Mouse (Mus musculus) 3134 (cell line): Measurements from ENCODE around the gene Klf16.
"Not testable (repeated sequence)": the region's sequence is repeated elsewhere in the genome, so short reads cannot be mapped to it uniquely, and the experiment has no call there.

Source experiments
- DNase-seq: peaks from one replicate; pipeline ENCODE4 v3.0.0-alpha.2; 2011; ENCODE audit warnings: low spot score; ENCODE audit not compliant: insufficient read length; ENCODE audit errors: extremely low read depth

Gene Klf16

GRCm38 (mm10) chr10:80606737-80607350 lies 29.7 kb upstream of the Klf16 start:
- no peak for DNase-seq

GRCm38 (mm10) chr10:80606306-80606705 lies 29.2 kb upstream of the Klf16 start:
- DNase-seq, result no peak

DNA sequence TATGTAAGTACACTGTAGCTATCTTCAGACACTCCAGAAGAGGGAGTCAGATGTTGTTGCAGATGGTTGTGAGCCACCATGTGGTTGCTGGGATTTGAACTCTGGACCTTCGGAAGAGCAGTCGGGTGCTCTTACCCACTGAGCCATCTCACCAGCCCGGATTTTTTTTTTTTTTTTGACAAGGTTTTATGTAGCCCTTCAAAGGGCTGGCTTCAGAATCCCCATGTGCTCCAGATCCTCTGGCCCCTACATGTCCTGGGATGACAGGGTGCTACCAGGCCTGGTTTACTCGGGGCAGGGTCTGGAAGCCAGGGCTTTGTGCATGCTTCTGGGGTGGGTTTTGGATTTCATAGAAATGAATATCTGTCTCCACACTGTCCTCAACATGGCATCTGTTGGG lies 28.6 kb upstream of the Klf16 start, which contains the start of gene Gm49322:
Gm49322 (plus strand) TSS at position 301 of the 400 bp plus-strand sequence.
- not testable (repeated sequence) for DNase-seq

- no peak for DNase-seq
Observed at GRCm38 (mm10) chr10:80604988-80605387, 27.9 kb upstream of the Klf16 start.

GRCm38 (mm10) chr10:80604001-80604509 lies 26.9 kb upstream of the Klf16 start:
- DNase-seq, result no peak

DNA sequence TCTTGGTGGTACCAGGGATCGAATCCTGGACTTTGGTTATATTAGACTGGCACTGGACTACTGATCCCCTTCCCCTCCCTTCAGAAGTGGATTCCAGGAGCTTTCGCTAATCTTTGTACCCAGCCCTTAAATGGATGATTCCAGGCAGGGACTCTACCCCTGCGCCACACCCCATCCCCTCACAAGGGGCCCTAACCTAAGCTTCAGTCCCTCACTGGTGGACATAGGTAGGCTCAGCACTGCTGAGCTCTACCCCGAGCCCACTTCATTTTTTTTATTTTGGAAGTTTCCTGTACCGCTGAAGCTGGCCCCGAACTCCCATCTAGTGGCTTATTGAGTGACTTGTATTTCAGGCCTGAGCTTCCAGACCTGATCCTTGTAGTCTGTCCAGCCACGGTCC lies 26.2 kb upstream of the Klf16 start:
- DNase-seq, result no peak

DNA sequence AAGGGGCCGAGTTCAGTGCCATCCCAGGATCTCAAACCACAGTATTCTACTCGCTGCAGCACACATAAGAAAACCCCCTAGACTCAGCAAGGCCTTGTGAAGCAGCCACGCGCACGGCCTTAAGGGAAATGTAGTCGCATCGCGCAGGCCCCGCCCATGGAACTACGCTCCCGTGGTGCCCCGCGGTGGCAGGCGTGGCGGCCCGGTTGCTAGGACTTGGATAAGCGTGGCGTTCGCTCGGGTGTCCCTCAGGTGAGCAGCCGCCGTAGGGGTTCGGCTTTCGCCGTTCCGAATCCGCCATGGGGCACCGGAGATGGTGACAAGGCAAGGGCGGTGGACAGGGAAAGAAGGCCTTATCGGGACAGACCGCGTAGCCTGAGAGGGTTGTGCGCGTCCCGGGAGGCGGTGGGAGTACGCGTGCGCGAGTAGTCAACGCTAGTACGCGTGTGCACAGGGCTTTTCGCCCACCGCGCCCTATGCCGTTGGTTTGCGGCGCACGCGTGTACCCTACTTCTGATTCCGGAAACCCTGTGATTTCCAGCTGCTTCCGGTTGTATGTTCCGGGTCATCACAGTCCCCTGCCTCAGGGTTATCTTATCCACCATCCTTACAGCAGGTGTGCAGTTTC lies 25.7 kb upstream of the Klf16 start, which contains the start of the genes Scamp4 and Adat3:
Scamp4 (plus strand) TSS at position 175 of the 628 bp plus-strand sequence.
Adat3 (plus strand) TSS at position 183 of the 628 bp plus-strand sequence.
- peak; percentile 98 for DNase-seq

- no peak for DNase-seq
Observed at GRCm38 (mm10) chr10:80596318-80596717, 19.2 kb upstream of the Klf16 start.

GRCm38 (mm10) chr10:80589879-80590854 lies 13.0 kb upstream of the Klf16 start, which contains the start of gene Abhd17a:
Gene Abhd17a (minus strand): TSS chr10:80590341.
- DNase-seq, result peak; percentile 98

GRCm38 (mm10) chr10:80589127-80589878 lies 12.2 kb upstream of the Klf16 start:
- DNase-seq, result no peak

DNA sequence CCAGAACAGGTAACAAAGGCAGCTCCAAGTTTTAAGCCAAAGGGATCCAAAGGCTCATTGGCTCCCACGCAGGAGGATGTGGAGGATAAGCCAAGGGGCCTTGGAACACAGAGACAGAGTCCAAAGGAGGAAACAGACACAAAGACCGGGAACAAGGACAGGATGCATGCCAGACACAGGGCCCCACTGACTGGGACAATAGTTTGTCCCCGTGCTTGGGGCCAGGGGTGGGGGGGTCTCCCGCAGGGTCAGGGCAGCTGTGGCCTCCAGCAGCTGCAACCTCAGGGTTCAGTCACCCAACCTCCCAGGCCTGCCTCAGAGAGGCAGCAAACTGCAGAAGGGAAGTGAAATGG lies 10.2 kb upstream of the Klf16 start:
- DNase-seq, result no peak

DNA sequence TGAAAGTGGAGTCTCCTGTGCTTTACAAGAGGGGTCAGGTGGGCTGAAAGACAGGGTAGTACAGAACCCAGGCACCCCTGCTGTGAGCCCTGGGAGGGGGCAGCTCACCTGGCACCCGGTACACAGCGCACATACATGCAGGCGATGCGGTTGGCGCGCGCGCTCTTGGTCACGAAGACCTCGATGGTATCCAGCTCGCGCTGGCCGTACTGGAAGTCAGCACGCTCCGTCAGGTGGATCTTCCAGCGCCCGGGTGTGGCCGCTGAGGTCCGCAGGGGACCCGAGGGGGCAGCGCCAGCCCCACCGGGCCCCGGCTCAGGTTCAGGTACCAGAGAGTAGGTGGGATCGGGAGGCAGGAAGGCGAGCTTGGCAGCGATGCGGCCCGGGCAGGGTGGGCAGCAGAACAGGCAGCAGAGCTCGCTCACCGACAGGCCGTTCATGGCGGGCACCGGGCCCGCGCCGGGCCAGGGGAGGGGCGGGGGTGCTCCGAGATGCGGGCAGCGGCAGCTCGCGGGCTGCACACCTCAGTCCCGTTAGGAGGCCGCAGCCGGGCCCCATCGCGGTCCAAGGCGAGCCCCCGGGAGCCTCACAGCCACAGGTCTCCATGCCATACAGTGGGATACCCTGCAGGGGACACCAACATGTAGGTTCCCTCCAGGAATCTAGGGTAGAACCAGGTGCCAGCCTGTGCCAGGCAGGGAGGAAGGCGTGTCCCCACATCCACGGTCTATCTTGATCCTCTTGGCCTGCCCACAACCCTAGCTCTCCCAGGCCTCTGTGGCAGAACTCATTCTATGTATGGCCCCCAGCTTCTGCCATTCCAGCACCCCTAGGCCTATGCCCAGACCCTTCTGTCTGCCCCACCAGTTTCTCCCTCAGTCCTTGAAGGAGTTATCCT lies 9.5 kb upstream of the Klf16 start:
- no peak for DNase-seq

DNA sequence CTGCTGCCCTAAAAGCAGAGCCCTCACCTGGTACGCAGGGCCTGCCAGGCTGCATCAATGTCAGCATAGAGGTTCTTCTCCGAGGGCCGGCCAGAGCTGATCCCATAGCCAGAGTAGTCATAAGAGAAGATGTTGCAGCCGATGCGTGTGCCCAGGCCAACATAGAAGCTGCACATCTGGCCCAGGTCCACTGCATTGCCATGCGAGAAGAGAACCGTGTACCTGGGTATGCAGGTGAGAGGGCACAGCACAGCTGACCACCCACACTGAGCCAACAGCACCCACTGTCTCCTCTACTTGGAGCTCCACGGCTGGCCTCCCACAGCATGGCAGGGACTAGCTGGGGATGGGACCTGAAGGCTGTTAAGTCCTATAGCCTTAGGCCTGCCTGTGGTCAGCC lies 8.5 kb upstream of the Klf16 start:
- DNase-seq, result no peak

- no peak for DNase-seq
Observed at GRCm38 (mm10) chr10:80584642-80585552, 7.8 kb upstream of the Klf16 start.

DNA sequence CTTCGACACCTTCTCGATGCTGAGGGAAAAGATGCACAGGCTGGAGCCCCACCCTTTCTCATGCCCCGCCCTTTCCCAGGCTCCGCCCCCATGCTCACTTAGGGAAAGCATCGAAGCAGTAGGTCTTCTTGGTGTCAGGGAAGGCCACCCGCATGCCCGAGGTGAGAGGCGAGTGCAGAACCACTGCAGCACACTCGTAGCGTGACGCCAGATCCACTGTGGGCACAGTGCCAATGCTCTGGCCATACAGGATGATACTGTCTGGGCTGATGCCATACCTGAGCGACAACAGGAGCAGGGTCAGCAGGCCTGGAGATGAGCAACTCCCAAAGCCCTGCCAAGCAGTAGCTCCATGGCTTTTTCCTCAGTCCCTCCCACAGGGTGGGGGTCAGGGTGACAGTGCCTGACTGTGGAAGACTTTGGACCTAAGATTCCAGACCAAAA lies 6.9 kb upstream of the Klf16 start:
- DNase-seq, result no peak

DNA sequence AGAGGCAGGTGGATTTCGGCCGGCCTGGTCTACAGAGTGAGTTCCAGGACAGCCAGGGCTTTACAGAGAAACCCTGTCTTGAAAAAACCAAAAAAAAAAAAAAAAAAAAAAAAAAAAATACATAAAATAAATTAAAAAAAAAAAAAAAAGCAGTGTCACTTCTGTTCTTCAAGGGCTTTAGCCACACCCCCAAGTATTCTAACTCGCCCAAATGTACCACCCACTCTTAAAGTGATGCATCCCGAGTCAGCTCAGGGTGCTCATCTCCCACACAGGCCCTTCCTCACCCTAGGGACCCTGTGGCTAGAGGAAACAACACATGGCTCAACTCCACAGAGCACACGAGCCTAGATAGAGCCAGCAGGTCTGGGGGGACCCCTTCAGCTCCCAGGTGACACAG lies 5.9 kb upstream of the Klf16 start:
- no peak for DNase-seq

DNA sequence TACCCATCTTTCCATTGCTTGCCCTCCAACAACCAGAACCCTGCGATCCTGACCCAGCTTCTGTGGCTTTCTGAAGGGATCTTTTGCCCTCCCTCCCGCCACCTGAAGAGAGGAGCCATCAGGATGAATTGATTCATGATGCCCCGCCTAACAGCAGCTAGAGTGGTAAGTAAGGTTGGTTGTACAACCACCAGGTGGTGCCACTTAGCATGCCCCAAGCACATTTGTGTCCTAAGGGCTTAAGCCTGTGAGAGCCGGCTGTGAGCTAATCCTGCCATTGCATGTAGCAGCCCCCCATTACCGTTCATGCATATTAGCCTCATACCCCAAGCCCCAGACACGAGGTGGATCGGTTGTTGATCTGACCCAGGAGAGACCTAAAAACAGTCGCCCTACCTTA lies 1.8 kb upstream of the Klf16 start:
- DNase-seq, result no peak

- DNase-seq, result peak; percentile 89
Observed at GRCm38 (mm10) chr10:80578131-80578750, 1.1 kb upstream of the Klf16 start.
